Mouse (Mus musculus) limb, embryonic 12.5 days (tissue): Measurements from ENCODE around the gene Knstrn. TPM values are rescaled to one million over a fixed set of nuclear protein-coding genes. Genes with fewer than 3 reads are reported as not detected.

Experiments
- ATAC-seq: fragments of 200-750 bp; cut with Nextera tagmentation; 2 replicates; pipeline ENCODE4 v1.8.0; 2017; ENCODE audit warnings: low read depth, moderate TSS enrichment; ENCODE audit not compliant: insufficient number of reproducible peaks, insufficient read depth, low FRiP score, low TSS enrichment
- H3K27ac ChIP-seq: fragments of 300-500 bp; sonication (generic); 2 replicates; pipeline ENCODE4 v1.5.1; 2016; ENCODE audit warnings: mild to moderate bottlenecking, moderate library complexity
- H3K27me3 ChIP-seq: fragments of 300-500 bp; sonication (generic); 2 replicates; pipeline ENCODE4 v1.6.1; 2016; ENCODE audit warnings: mild to moderate bottlenecking, moderate library complexity
- H3K36me3 ChIP-seq: fragments of 300-500 bp; sonication (generic); 2 replicates; pipeline ENCODE4 v1.6.1; 2016; ENCODE audit warnings: mild to moderate bottlenecking, moderate library complexity
- H3K4me1 ChIP-seq: fragments of 300-500 bp; sonication (generic); replicated peaks from 2 replicates; pipeline ENCODE4 v1.6.1; 2016
- H3K4me2 ChIP-seq: fragments of 300-500 bp; sonication (generic); 2 replicates; pipeline ENCODE4 v1.6.1; 2016; ENCODE audit warnings: mild to moderate bottlenecking, moderate library complexity
- H3K4me3 ChIP-seq: fragments of 300-500 bp; sonication (generic); replicated peaks from 2 replicates; pipeline ENCODE4 v1.5.1; 2016; ENCODE audit warnings: mild to moderate bottlenecking
- H3K9ac ChIP-seq: fragments of 300-500 bp; sonication (generic); replicated peaks from 2 replicates; pipeline ENCODE4 v1.6.1; 2016; ENCODE audit warnings: mild to moderate bottlenecking, moderate library complexity
- H3K9me3 ChIP-seq: fragments of 300-500 bp; sonication (generic); 2 replicates; pipeline ENCODE4 v1.6.1; 2016; ENCODE audit warnings: mild to moderate bottlenecking, moderate library complexity
- WGBS: fragments of 180-500 bp; shearing (Covaris S2); methylation state at CpG from one replicate; pipeline ENCODE4 v1.1.7; 2016; 5-methylcytosine and 5-hydroxymethylcytosine counted together
- polyA plus RNA-seq: library from polyadenylated mRNA; unstranded; fragments of >200 nt; fragmentation: Nextera tagmentation; extraction: Ambion mirVana; gene quantifications from 2 replicates; pipeline ENCODE4 v1.2.1, GENCODE M21; 2016

Knstrn gene
- polyA plus RNA-seq, 1 experiment from 2014 or later: 150 TPM

GRCm38 (mm10) chr2:118791591-118792258 is 22.1 kb upstream of the Knstrn start:
- Histone ChIP-seq H3K9ac (no peak overlapping the region), H3K4me1 (peaks cover 6% of the 10 kb centered on the region; the same call in 1 of the 2 replicates), H3K27ac (no peak overlapping the region), H3K27me3 (peaks cover 44% of the 10 kb centered on the region), H3K4me2 (no peak overlapping the region), H3K36me3 (no peaks in the 10 kb centered on the region), H3K9me3 (no peaks in the 10 kb centered on the region), H3K4me3 (no peak overlapping the region)
- no peak for ATAC-seq
- 95% methylated on average over 26 of the region's 26 CpGs for WGBS

- ATAC-seq: no peak
- peaks cover 6% of the 10 kb centered on the region; the same call in 1 of the 2 replicates for H3K4me1 ChIP-seq
- WGBS: 84% methylated on average over 4 of the region's 4 CpGs
- H3K36me3 ChIP-seq: no peaks in the 10 kb centered on the region
- no peak overlapping the region for H3K27ac ChIP-seq
- H3K27me3 ChIP-seq: peaks cover 44% of the 10 kb centered on the region
- no peak overlapping the region for H3K4me2 ChIP-seq
- H3K9me3 ChIP-seq: no peaks in the 10 kb centered on the region
- H3K9ac ChIP-seq: no peak overlapping the region
- no peak overlapping the region for H3K4me3 ChIP-seq
Observed at GRCm38 (mm10) chr2:118792259-118792613, 21.6 kb upstream of the Knstrn start.

GRCm38 (mm10) chr2:118793636-118794035 is 20.2 kb upstream of the Knstrn start:
- no peak overlapping the region for H3K4me2 ChIP-seq
- H3K9me3 ChIP-seq: 0 out of 2 replicates have a peak, but pooled peaks cover 3% of the 10 kb centered on the region
- peaks cover 44% of the 10 kb centered on the region for H3K27me3 ChIP-seq
- H3K4me3 ChIP-seq: no peak overlapping the region
- peaks cover 6% of the 10 kb centered on the region; the same call in 1 of the 2 replicates for H3K4me1 ChIP-seq
- H3K36me3 ChIP-seq: no peaks in the 10 kb centered on the region
- no peak overlapping the region for H3K9ac ChIP-seq
- WGBS: 82% methylated on average over 4 of the region's 4 CpGs
- no peak for ATAC-seq
- H3K27ac ChIP-seq: no peak overlapping the region

GRCm38 (mm10) chr2:118802542-118803118 is 11.2 kb upstream of the Knstrn start:
- H3K4me2 ChIP-seq: no peak overlapping the region
- 64% methylated on average over 4 of the region's 4 CpGs for WGBS
- H3K4me1 ChIP-seq: no peaks in the 10 kb centered on the region
- H3K9me3 ChIP-seq: 0 out of 2 replicates have a peak, but pooled peaks cover 3% of the 10 kb centered on the region
- no peaks in the 10 kb centered on the region for H3K36me3 ChIP-seq
- H3K27me3 ChIP-seq: 0 out of 2 replicates have a peak, but pooled peaks cover 4% of the 10 kb centered on the region
- H3K27ac ChIP-seq: no peak overlapping the region
- no peak for ATAC-seq
- H3K4me3 ChIP-seq: no peak overlapping the region
- no peak overlapping the region for H3K9ac ChIP-seq

- H3K27ac ChIP-seq: no peak overlapping the region
- no peak overlapping the region for H3K4me3 ChIP-seq
- no peaks in the 10 kb centered on the region for H3K9me3 ChIP-seq
- WGBS: 75% methylated on average over 2 of the region's 2 CpGs
- no peak overlapping the region for H3K4me2 ChIP-seq
- 0 out of 2 replicates have a peak, but pooled peaks cover 4% of the 10 kb centered on the region for H3K27me3 ChIP-seq
- no peak overlapping the region for H3K9ac ChIP-seq
- no peak for ATAC-seq
- no peaks in the 10 kb centered on the region for H3K36me3 ChIP-seq
- H3K4me1 ChIP-seq: no peaks in the 10 kb centered on the region
Observed at GRCm38 (mm10) chr2:118804474-118804873, 9.3 kb upstream of the Knstrn start.

GRCm38 (mm10) chr2:118805137-118805536 is 8.7 kb upstream of the Knstrn start:
- ATAC-seq: no peak
- H3K4me1 ChIP-seq: no peaks in the 10 kb centered on the region
- no peak overlapping the region for H3K4me3 ChIP-seq
- H3K9me3 ChIP-seq: no peaks in the 10 kb centered on the region
- H3K4me2 ChIP-seq: no peak overlapping the region
- no peaks in the 10 kb centered on the region for H3K36me3 ChIP-seq
- H3K9ac ChIP-seq: no peak overlapping the region
- 74% methylated on average over 3 of the region's 3 CpGs for WGBS
- 0 out of 2 replicates have a peak, but pooled peaks cover 4% of the 10 kb centered on the region for H3K27me3 ChIP-seq
- no peak overlapping the region for H3K27ac ChIP-seq

GRCm38 (mm10) chr2:118805756-118806155 is 8.0 kb upstream of the Knstrn start:
- Histone ChIP-seq H3K9me3 (no peaks in the 10 kb centered on the region), H3K27me3 (0 out of 2 replicates have a peak, but pooled peaks cover 4% of the 10 kb centered on the region), H3K4me3 (no peak overlapping the region), H3K9ac (no peak overlapping the region), H3K4me2 (no peak overlapping the region), H3K4me1 (no peaks in the 10 kb centered on the region), H3K27ac (no peak overlapping the region), H3K36me3 (no peaks in the 10 kb centered on the region)
- WGBS: 36% methylated on average over 3 of the region's 3 CpGs
- ATAC-seq: no peak

- H3K9me3 ChIP-seq: no peaks in the 10 kb centered on the region
- 0 out of 2 replicates have a peak, but pooled peaks cover 4% of the 10 kb centered on the region for H3K27me3 ChIP-seq
- H3K4me3 ChIP-seq: no peak overlapping the region
- H3K9ac ChIP-seq: no peak overlapping the region
- H3K4me1 ChIP-seq: no peaks in the 10 kb centered on the region
- 68% methylated on average over 4 of the region's 4 CpGs for WGBS
- no peak overlapping the region for H3K27ac ChIP-seq
- H3K4me2 ChIP-seq: no peak overlapping the region
- H3K36me3 ChIP-seq: no peaks in the 10 kb centered on the region
- ATAC-seq: no peak
Observed at GRCm38 (mm10) chr2:118806860-118807259, 6.9 kb upstream of the Knstrn start.

- ATAC-seq: no peak
- Histone ChIP-seq H3K4me1 (peaks cover 19% of the 10 kb centered on the region), H3K9ac (no peak overlapping the region), H3K36me3 (peaks cover 1% of the 10 kb centered on the region; the same call in 1 of the 2 replicates), H3K4me2 (no peak overlapping the region), H3K9me3 (no peaks in the 10 kb centered on the region), H3K27ac (no peak overlapping the region), H3K27me3 (0 out of 2 replicates have a peak, but pooled peaks cover 4% of the 10 kb centered on the region), H3K4me3 (no peak overlapping the region)
- 31% methylated on average over 2 of the region's 2 CpGs for WGBS
Observed at GRCm38 (mm10) chr2:118810861-118811260, 2.9 kb upstream of the Knstrn start.

GRCm38 (mm10) chr2:118812724-118813123 is 1.1 kb upstream of the Knstrn start:
- Histone ChIP-seq H3K9me3 (no peaks in the 10 kb centered on the region), H3K4me2 (no peak overlapping the region), H3K4me3 (no peak overlapping the region), H3K9ac (no peak overlapping the region), H3K36me3 (peaks cover 17% of the 10 kb centered on the region), H3K27me3 (no peaks in the 10 kb centered on the region), H3K27ac (no peak overlapping the region), H3K4me1 (peaks cover 19% of the 10 kb centered on the region)
- no peak for ATAC-seq
- 77% methylated on average over 1 of the region's 1 CpGs for WGBS

- H3K4me1 ChIP-seq: no peaks in the 10 kb centered on the region
- no peak overlapping the region for H3K9ac ChIP-seq
- no peak overlapping the region for H3K4me3 ChIP-seq
- H3K27ac ChIP-seq: no peak overlapping the region
- H3K4me2 ChIP-seq: no peak overlapping the region
- H3K27me3 ChIP-seq: no peaks in the 10 kb centered on the region
- H3K36me3 ChIP-seq: peaks cover 81% of the 10 kb centered on the region
- 91% methylated on average over 5 of the region's 5 CpGs for WGBS
- no peak for ATAC-seq
- peaks cover 8% of the 10 kb centered on the region for H3K9me3 ChIP-seq
Observed at GRCm38 (mm10) chr2:118822800-118823199, 9.0 kb downstream of the Knstrn start.
